ENCODE assay signal across 25 mouse cellular contexts in the genomic region with DNA sequence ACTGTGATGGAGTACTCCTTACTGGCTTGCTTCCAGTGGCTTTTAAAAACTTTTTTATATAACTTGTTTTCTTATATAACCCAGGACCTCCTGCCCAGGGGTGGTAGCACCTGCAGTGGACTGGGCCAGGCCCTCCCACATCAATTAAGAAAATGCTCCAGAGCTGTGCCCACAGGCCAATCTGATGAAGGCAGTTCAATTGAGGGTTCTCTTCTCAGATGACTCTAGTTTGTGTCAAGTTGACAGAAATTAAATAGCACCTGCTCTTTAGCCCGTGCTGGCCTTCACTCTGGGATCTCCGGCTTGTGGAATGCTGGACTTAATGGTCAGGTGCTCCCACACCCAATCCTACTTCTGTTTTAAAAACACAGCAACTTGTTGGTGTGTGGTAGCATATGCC.
A peak's percentile ranks its signal among the peaks of the same experiment; 100 is the strongest.
DNase-seq lines count a peak whose midpoint lies in the region; ATAC-seq lines count a peak whose summit lies in the region.
"Had no signal": no experiment of that assay in that cellular context is flagged by ENCODE, and none has a peak within 500 bp of the region (broad histone marks: within the 10 kb centered on the region; RNA-seq: fewer than 3 reads in every experiment).

No protein-coding gene starts in this region.

- no peak overlapping the region for H3K4me2 ChIP-seq in forebrain, embryonic 11.5 days (ENCODE audit: low read depth, low read length, severe bottlenecking)
- H3K4me2 ChIP-seq in forebrain, embryonic 14.5 days (ENCODE audit: low read length), result no peak overlapping the region
- no peak overlapping the region for H3K4me2 ChIP-seq in kidney, embryonic 14.5 days (replicated peaks; ENCODE audit: low read depth, low read length)
- H3K4me2 ChIP-seq: embryonic facial prominence, embryonic 13.5 days; forebrain, embryonic 13.5 days; hindbrain, embryonic 13.5 days had no signal

- no peak for ATAC-seq in forebrain, embryonic 11.5 days (replicated peaks; ENCODE audit: low FRiP score)
- ATAC-seq in forebrain, embryonic 14.5 days, result no peak
- ATAC-seq in kidney, embryonic 14.5 days (ENCODE audit: low FRiP score, low TSS enrichment), result no peak
- ATAC-seq: activated CD4-positive, CD25-positive, alpha-beta regulatory T cell, adult 4 months; forebrain, embryonic 13.5 days; forebrain, postnatal 0 days; hindbrain, embryonic 16.5 days had no signal

- no peak overlapping the region for H3K4me3 ChIP-seq in forebrain, embryonic 11.5 days (ENCODE audit: low read depth, low read length)
- no peak overlapping the region for H3K4me3 ChIP-seq in forebrain, embryonic 14.5 days (ENCODE audit: low read depth, low read length)
- no peak overlapping the region for H3K4me3 ChIP-seq in kidney, embryonic 14.5 days (ENCODE audit: low read length)
- H3K4me3 ChIP-seq: embryonic facial prominence, embryonic 10.5 days; embryonic facial prominence, embryonic 13.5 days; erythroblast, embryonic 14.5 days; forebrain, embryonic 13.5 days; gastrocnemius, adult 2 months; hindbrain, embryonic 10.5 days; hindbrain, embryonic 13.5 days had no signal

- no peak overlapping the region for H3K9ac ChIP-seq in forebrain, embryonic 11.5 days (ENCODE audit: low read length)
- H3K9ac ChIP-seq in forebrain, embryonic 14.5 days (ENCODE audit: low read length), result no peak overlapping the region
- no peak overlapping the region for H3K9ac ChIP-seq in kidney, embryonic 14.5 days (ENCODE audit: low read depth, low read length)
- H3K9ac ChIP-seq: embryonic facial prominence, embryonic 13.5 days; forebrain, embryonic 13.5 days; forebrain, postnatal 0 days; hindbrain, embryonic 13.5 days had no signal

- H3K9me3 ChIP-seq in forebrain, embryonic 11.5 days (ENCODE audit: control insufficient read depth, low read length), result no peaks in the 10 kb centered on the region
- no peaks in the 10 kb centered on the region for H3K9me3 ChIP-seq in forebrain, embryonic 14.5 days (replicated peaks; ENCODE audit: control insufficient read depth, low read length)
- no peaks in the 10 kb centered on the region for H3K9me3 ChIP-seq in kidney, embryonic 14.5 days (ENCODE audit: control insufficient read depth, low read length)
- H3K9me3 ChIP-seq: embryonic facial prominence, embryonic 10.5 days; embryonic facial prominence, embryonic 13.5 days; forebrain, embryonic 13.5 days; hindbrain, embryonic 10.5 days; hindbrain, embryonic 13.5 days had no signal

- peaks cover 3% of the 10 kb centered on the region; the same call in 1 of the 2 replicates for H3K36me3 ChIP-seq in forebrain, embryonic 11.5 days (ENCODE audit: control insufficient read depth, insufficient read depth, low read length)
- H3K36me3 ChIP-seq in forebrain, embryonic 14.5 days (ENCODE audit: control insufficient read depth, insufficient read depth, low read length), result peaks cover 88% of the 10 kb centered on the region
- peaks cover 88% of the 10 kb centered on the region for H3K36me3 ChIP-seq in kidney, embryonic 14.5 days (ENCODE audit: control insufficient read depth, insufficient read depth, low read length)

- no peaks in the 10 kb centered on the region for H3K4me1 ChIP-seq in forebrain, embryonic 11.5 days (replicated peaks; ENCODE audit: control insufficient read depth, insufficient read depth, low read length)
- H3K4me1 ChIP-seq in forebrain, embryonic 14.5 days (ENCODE audit: control insufficient read depth, insufficient read depth, low read length), result no peaks in the 10 kb centered on the region
- H3K4me1 ChIP-seq in kidney, embryonic 14.5 days (ENCODE audit: control insufficient read depth, insufficient read depth, low read length), result no peaks in the 10 kb centered on the region
- H3K4me1 ChIP-seq: embryonic facial prominence, embryonic 10.5 days; embryonic facial prominence, embryonic 13.5 days; forebrain, embryonic 13.5 days; hindbrain, embryonic 10.5 days; hindbrain, embryonic 13.5 days had no signal

- WGBS in forebrain, embryonic 11.5 days, result 89% methylated on average over 2 of the region's 2 CpGs
- 90% methylated on average over 2 of the region's 2 CpGs for WGBS in forebrain, embryonic 14.5 days
- 73% methylated on average over 2 of the region's 2 CpGs for WGBS in kidney, embryonic 14.5 days

- no peak overlapping the region for H3K27ac ChIP-seq in forebrain, embryonic 11.5 days (ENCODE audit: low read depth, low read length)
- H3K27ac ChIP-seq in forebrain, embryonic 14.5 days (ENCODE audit: low read depth, low read length), result no peak overlapping the region
- H3K27ac ChIP-seq in kidney, embryonic 14.5 days (ENCODE audit: low read depth, low read length), result no peak overlapping the region
- H3K27ac ChIP-seq: embryonic facial prominence, embryonic 10.5 days; embryonic facial prominence, embryonic 13.5 days; forebrain, embryonic 13.5 days; gastrocnemius, adult 2 months; hindbrain, embryonic 10.5 days; hindbrain, embryonic 13.5 days had no signal

- DNase-seq in forebrain, embryonic 11.5 days (ENCODE audit: low spot score), result peak; percentile 11
- DNase-seq in forebrain, embryonic 14.5 days (ENCODE audit: low spot score), result no peak
- peak; percentile 59 for DNase-seq in kidney, adult 11 months
- peak; percentile 28 for DNase-seq in kidney, postnatal 10 days
- no peak for DNase-seq in kidney, postnatal 4 days
- DNase-seq: adrenal gland, adult 8-10 months; adrenal gland, postnatal 25 days; cerebellum, adult 11-12 months; cerebellum, adult 8-10 months; cerebellum, postnatal 10 days; cerebellum, postnatal 36 days; embryo, embryonic 11 days; forebrain, postnatal 0 days; gastrocnemius, adult 2 months; gastrocnemius, postnatal 14 days; heart, adult 18-20 months had no signal

- H3K27me3 ChIP-seq in forebrain, embryonic 11.5 days (ENCODE audit: control insufficient read depth, insufficient read depth, low read length), result no peaks in the 10 kb centered on the region
- H3K27me3 ChIP-seq in forebrain, embryonic 14.5 days (replicated peaks; ENCODE audit: control insufficient read depth, insufficient read depth, low read length), result no peaks in the 10 kb centered on the region
- H3K27me3 ChIP-seq in kidney, embryonic 14.5 days (ENCODE audit: control insufficient read depth, insufficient read depth, low read length), result no peaks in the 10 kb centered on the region
- H3K27me3 ChIP-seq: embryonic facial prominence, embryonic 13.5 days; forebrain, embryonic 13.5 days; hindbrain, embryonic 13.5 days had no signal

Comparison
In these comparisons a context has a peak if more than half of its experiments do, and no peak if none do; other contexts are left out.
1. DNase-seq: peak in forebrain, embryonic 11.5 days (single experiment), kidney, adult 11 months (single experiment) and kidney, postnatal 10 days (single experiment); none in forebrain, embryonic 14.5 days (single experiment) and kidney, postnatal 4 days (0 of 2).